Mouse (Mus musculus): Measurements from ENCODE around the gene Gm5155.
"Not testable (repeated sequence)": the region's sequence is repeated elsewhere in the genome, so short reads cannot be mapped to it uniquely, and the experiment has no call there.

Gene Gm5155

DNA sequence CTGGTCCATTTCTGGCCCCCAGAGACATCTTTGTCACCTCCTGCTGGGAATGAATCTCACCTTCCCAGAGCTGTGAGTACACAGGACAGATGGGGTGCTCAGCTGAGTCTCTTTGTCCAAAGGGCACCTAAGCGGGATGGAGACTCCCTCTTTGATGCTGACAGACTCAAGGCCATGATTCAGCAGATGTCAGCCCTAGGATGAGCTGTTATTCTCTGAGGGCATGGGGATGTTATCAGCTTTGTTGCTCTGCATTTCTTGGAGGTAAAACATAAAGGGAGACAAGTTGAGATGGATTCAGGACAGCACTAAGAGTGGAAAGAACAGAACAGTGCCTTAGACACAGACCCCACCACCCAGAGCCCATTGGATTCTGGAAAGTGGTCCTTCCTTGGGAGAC, at the start of gene Gm5155:
TSS of gene Gm5155 (plus strand) at position 301 of the 400 bp plus-strand sequence.
- no peak for DNase-seq

DNA sequence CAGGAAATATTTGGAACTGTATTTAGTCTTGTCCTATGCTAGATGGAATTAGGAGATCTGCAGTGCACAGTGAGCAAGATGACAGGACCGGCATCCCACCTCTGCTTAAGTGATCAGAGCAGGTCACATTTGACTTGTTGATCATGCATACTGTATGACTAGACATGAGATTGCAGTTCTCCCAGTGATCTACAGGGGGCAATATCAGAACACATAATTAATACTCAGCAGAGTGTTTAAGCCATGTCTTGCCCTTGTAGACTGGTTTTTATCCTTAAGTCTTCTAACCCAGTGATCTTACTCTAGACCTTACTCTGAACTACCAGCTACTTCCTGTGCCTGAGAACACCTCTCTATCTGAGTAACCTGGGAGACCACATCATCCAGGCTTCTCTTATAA, 791 bp upstream of the Gm5155 start:
- no peak for DNase-seq

GRCm38 (mm10) chr7:17895341-17895740, 23.8 kb downstream of the Gm5155 start:
- not testable (repeated sequence) for DNase-seq

DNA sequence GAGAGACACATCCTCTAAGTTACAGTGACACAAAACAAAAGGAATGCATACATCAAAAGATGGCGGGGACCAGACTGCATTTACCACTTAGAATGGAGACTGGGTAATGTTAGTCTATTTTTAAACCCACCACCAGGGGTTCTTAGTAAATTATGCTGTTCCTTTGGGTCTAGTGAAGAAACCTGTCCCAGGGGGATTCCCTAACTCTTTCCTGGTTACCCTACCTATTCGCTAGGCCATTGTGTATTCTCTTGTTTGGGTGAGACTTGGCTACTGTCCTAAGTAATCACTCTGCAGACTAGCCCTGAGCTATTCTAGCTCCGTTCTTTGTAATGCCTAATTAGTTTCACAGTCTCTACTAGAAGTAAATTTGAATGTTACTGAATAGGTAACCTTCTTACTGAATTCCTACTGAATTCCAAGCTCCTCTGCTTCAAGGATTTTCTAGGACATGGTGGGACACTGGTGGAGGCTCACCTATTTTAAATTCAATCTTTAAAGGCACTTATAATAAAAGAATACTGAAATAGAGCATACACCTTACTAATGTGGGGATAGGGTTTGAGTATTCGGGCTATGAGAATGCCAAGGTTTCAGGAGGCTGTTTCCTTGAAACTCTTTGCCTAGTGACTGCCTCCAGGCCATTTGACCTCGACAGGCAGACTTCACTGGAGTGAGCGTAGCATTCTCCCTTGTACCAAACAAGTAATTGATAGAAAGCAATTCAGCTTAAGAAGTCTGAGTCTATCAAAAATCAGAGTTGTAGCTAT, 31.8 kb downstream of the Gm5155 start:
- DNase-seq, result no peak
